Mouse (Mus musculus): ENCODE results near the gene Sacm1l.

- TF ChIP-seq SIN3A (IDR thresholded peaks at IDR 0.05; ENCODE audit: low read length) (no peak), POLR2AphosphoS2 (IDR thresholded peaks at IDR 0.05; ENCODE audit: low read length) (no peak), CTCF (IDR thresholded peaks at IDR 0.05 in 2 of 3, conservative IDR thresholded peaks at IDR 0.05 in 1 of 3; ENCODE audit: control insufficient read depth in 1 of 3, insufficient read depth in 1 of 3, low read depth in 2 of 3, low read length in 3 of 3, poor library complexity in 1 of 3, severe bottlenecking in 1 of 3) (no peak), USF1 (IDR thresholded peaks at IDR 0.05; ENCODE audit: low read depth, low read length) (no peak), SMC3 (IDR thresholded peaks at IDR 0.05; ENCODE audit: low read depth, low read length) (no peak), JUND (IDR thresholded peaks at IDR 0.05; ENCODE audit: low read depth, low read length) (no peak), NELFE (IDR thresholded peaks at IDR 0.05; ENCODE audit: low read depth, low read length) (no peak), BHLHE40 (IDR thresholded peaks at IDR 0.05; ENCODE audit: borderline replicate concordance, low read depth, low read length) (no peak)
Measured at GRCm38 (mm10) chr9:123486635-123487034, 42.9 kb upstream of the Sacm1l start.
